ENCODE assay signal across 27 mouse cellular contexts in genomic region chr15:96234783-96235182, GRCm38 (mm10). TPM values are rescaled to one million over a fixed set of nuclear protein-coding genes. Genes with fewer than 3 reads are reported as not detected.
A peak's percentile ranks its signal among the peaks of the same experiment; 100 is the strongest.
DNase-seq lines count a peak whose midpoint lies in the region; ATAC-seq and TF ChIP-seq lines count a peak whose summit lies in the region.
"Had no signal": no experiment of that assay in that cellular context is flagged by ENCODE, and none has a peak within 500 bp of the region (broad histone marks: within the 10 kb centered on the region; RNA-seq: fewer than 3 reads in every experiment).

No protein-coding gene starts in this region.

- H3K27ac ChIP-seq in hindbrain, embryonic 16.5 days (ENCODE audit: low read depth, low read length): no peak overlapping the region
- H3K27ac ChIP-seq in midbrain, postnatal 0 days (ENCODE audit: low read depth, low read length): no peak overlapping the region
- H3K27ac ChIP-seq: gastrocnemius, adult 2 months; heart, embryonic 10.5 days; layer of hippocampus, adult 2 months; limb, embryonic 12.5 days had no signal

- no peak for TF ChIP-seq CTCF in midbrain, postnatal 0 days (IDR thresholded peaks at IDR 0.05)

- H3K9ac ChIP-seq in hindbrain, embryonic 16.5 days (ENCODE audit: low read depth, low read length): no peak overlapping the region
- no peak overlapping the region for H3K9ac ChIP-seq in midbrain, postnatal 0 days (replicated peaks; ENCODE audit: low read length, poor library complexity, severe bottlenecking)
- H3K9ac ChIP-seq: limb, embryonic 12.5 days; liver, postnatal 0 days had no signal

- H3K27me3 ChIP-seq in hindbrain, embryonic 16.5 days (replicated peaks; ENCODE audit: control insufficient read depth, insufficient read depth, low read length): no peaks in the 10 kb centered on the region
- H3K27me3 ChIP-seq in midbrain, postnatal 0 days (ENCODE audit: insufficient read depth, low read length): no peaks in the 10 kb centered on the region
- H3K27me3 ChIP-seq: limb, embryonic 12.5 days had no signal

- peak overlapping the region; percentile 8; the same call in 1 of the 2 replicates for H3K4me2 ChIP-seq in hindbrain, embryonic 16.5 days (ENCODE audit: low read length)
- H3K4me2 ChIP-seq in midbrain, postnatal 0 days (ENCODE audit: low read depth, low read length, poor library complexity, severe bottlenecking): no peak overlapping the region
- H3K4me2 ChIP-seq: limb, embryonic 12.5 days; liver, embryonic 11.5 days had no signal

- DNase-seq in frontal cortex, postnatal 25 days (ENCODE audit: low spot score in 2 of 2): no peak
- peak; percentile 6 for DNase-seq in retina, postnatal 1 day
- DNase-seq in retina, embryonic 14.5 days (ENCODE audit: low spot score): no peak
- peak; percentile 31 for DNase-seq in midbrain, postnatal 0 days (ENCODE audit: low spot score)
- DNase-seq in lung, postnatal 25 days (ENCODE audit: low spot score): no peak
- DNase-seq in frontal cortex, adult 2 months (ENCODE audit: extremely low spot score in 1 of 2, low spot score in 1 of 2): no peak
- DNase-seq: adrenal gland, adult 8-10 months; cerebellum, adult 9-10 months; gastrocnemius, adult 2 months; kidney, postnatal 25 days; layer of hippocampus, postnatal 36 days; liver, postnatal 0 days; right cerebral cortex, postnatal 4 days; thymus, postnatal 25 days had no signal

- peak; percentile 80 for ATAC-seq in frontal cortex, adult (ENCODE audit: low TSS enrichment)
- no peak for ATAC-seq in hindbrain, embryonic 16.5 days
- ATAC-seq in midbrain, postnatal 0 days (ENCODE audit: low FRiP score): no peak
- ATAC-seq: activated CD4-positive, CD25-positive, alpha-beta regulatory T cell, adult 4 months; CD4-positive, CD25-positive, alpha-beta regulatory T cell, adult 4 months; forebrain, embryonic 16.5 days; intestine, postnatal 0 days; liver, postnatal 0 days; lung, postnatal 0 days; Patski had no signal

- WGBS in hindbrain, embryonic 16.5 days: 49% methylated on average over 8 of the region's 8 CpGs
- WGBS in midbrain, postnatal 0 days: 53% methylated on average over 8 of the region's 8 CpGs

- no peaks in the 10 kb centered on the region for H3K36me3 ChIP-seq in hindbrain, embryonic 16.5 days (ENCODE audit: control insufficient read depth, insufficient read depth, low read length)
- no peaks in the 10 kb centered on the region for H3K36me3 ChIP-seq in midbrain, postnatal 0 days (ENCODE audit: insufficient read depth, low read length)
- H3K36me3 ChIP-seq: G1E; heart, embryonic 10.5 days; limb, embryonic 12.5 days had no signal

- no peak overlapping the region for H3K4me3 ChIP-seq in hindbrain, embryonic 16.5 days (ENCODE audit: low read length)
- no peak overlapping the region for H3K4me3 ChIP-seq in midbrain, postnatal 0 days (ENCODE audit: low read depth, low read length)
- H3K4me3 ChIP-seq: gastrocnemius, adult 2 months; heart, embryonic 10.5 days; layer of hippocampus, adult 2 months; limb, embryonic 12.5 days had no signal

- H3K9me3 ChIP-seq in hindbrain, embryonic 16.5 days (ENCODE audit: control insufficient read depth, low read length): no peaks in the 10 kb centered on the region
- no peaks in the 10 kb centered on the region for H3K9me3 ChIP-seq in midbrain, postnatal 0 days (ENCODE audit: low read length)
- H3K9me3 ChIP-seq: heart, embryonic 10.5 days; limb, embryonic 12.5 days had no signal

- H3K4me1 ChIP-seq in hindbrain, embryonic 16.5 days (ENCODE audit: control insufficient read depth, insufficient read depth, low read depth, low read length): no peaks in the 10 kb centered on the region
- no peaks in the 10 kb centered on the region for H3K4me1 ChIP-seq in midbrain, postnatal 0 days (ENCODE audit: insufficient read depth, low read length)
- H3K4me1 ChIP-seq: heart, embryonic 10.5 days; limb, embryonic 12.5 days had no signal

RNA-seq across cellular contexts. Expression of gene Arid2, which starts 52.5 kb away (rescaled TPM):
- polyA plus RNA-seq in hindbrain, embryonic 16.5 days (2015; fragmentation: Nextera tagmentation; extraction: Ambion mirVana): 15.0 and 17.5 TPM in 2 replicates
- 40.8 and 55.6 TPM in 2 replicates for total RNA-seq in midbrain, postnatal 0 days (2014; rRNA removed)
- polyA plus RNA-seq in midbrain, postnatal 0 days (2015; fragmentation: Nextera tagmentation; extraction: Ambion mirVana): 9.5 and 11.2 TPM in 2 replicates
- 16.5 and 18.0 TPM in 2 replicates for polyA plus RNA-seq in frontal cortex, adult 2 months (2012; rRNA removed)

Comparison
In these comparisons a context has a peak if more than half of its experiments do, and no peak if none do; other contexts are left out.
1. DNase-seq: peak in retina, postnatal 1 day (single experiment) and midbrain, postnatal 0 days (single experiment); none in frontal cortex, postnatal 25 days (0 of 2), retina, embryonic 14.5 days (single experiment), lung, postnatal 25 days (single experiment) and frontal cortex, adult 2 months (0 of 2).